Mouse (Mus musculus) limb, embryonic 12.5 days (tissue): ENCODE data around the gene Recql. TPM values are rescaled to one million over a fixed set of nuclear protein-coding genes. Genes with fewer than 3 reads are reported as not detected.

Source experiments
- ATAC-seq: fragments of 200-750 bp; cut with Nextera tagmentation; 2 replicates; pipeline ENCODE4 v1.8.0; 2017; ENCODE audit warnings: low read depth, moderate TSS enrichment; ENCODE audit not compliant: insufficient number of reproducible peaks, insufficient read depth, low FRiP score, low TSS enrichment
- H3K27ac ChIP-seq: fragments of 300-500 bp; sonication (generic); 2 replicates; pipeline ENCODE4 v1.5.1; 2016; ENCODE audit warnings: mild to moderate bottlenecking, moderate library complexity
- H3K27me3 ChIP-seq: fragments of 300-500 bp; sonication (generic); 2 replicates; pipeline ENCODE4 v1.6.1; 2016; ENCODE audit warnings: mild to moderate bottlenecking, moderate library complexity
- H3K36me3 ChIP-seq: fragments of 300-500 bp; sonication (generic); 2 replicates; pipeline ENCODE4 v1.6.1; 2016; ENCODE audit warnings: mild to moderate bottlenecking, moderate library complexity
- H3K4me1 ChIP-seq: fragments of 300-500 bp; sonication (generic); replicated peaks from 2 replicates; pipeline ENCODE4 v1.6.1; 2016
- H3K4me2 ChIP-seq: fragments of 300-500 bp; sonication (generic); 2 replicates; pipeline ENCODE4 v1.6.1; 2016; ENCODE audit warnings: mild to moderate bottlenecking, moderate library complexity
- H3K4me3 ChIP-seq: fragments of 300-500 bp; sonication (generic); replicated peaks from 2 replicates; pipeline ENCODE4 v1.5.1; 2016; ENCODE audit warnings: mild to moderate bottlenecking
- H3K9ac ChIP-seq: fragments of 300-500 bp; sonication (generic); replicated peaks from 2 replicates; pipeline ENCODE4 v1.6.1; 2016; ENCODE audit warnings: mild to moderate bottlenecking, moderate library complexity
- H3K9me3 ChIP-seq: fragments of 300-500 bp; sonication (generic); 2 replicates; pipeline ENCODE4 v1.6.1; 2016; ENCODE audit warnings: mild to moderate bottlenecking, moderate library complexity
- WGBS: fragments of 180-500 bp; shearing (Covaris S2); methylation state at CpG from one replicate; pipeline ENCODE4 v1.1.7; 2016; 5-methylcytosine and 5-hydroxymethylcytosine counted together
- polyA plus RNA-seq: library from polyadenylated mRNA; unstranded; fragments of >200 nt; fragmentation: Nextera tagmentation; extraction: Ambion mirVana; gene quantifications from 2 replicates; pipeline ENCODE4 v1.2.1, GENCODE M21; 2016

Recql gene
- polyA plus RNA-seq, 1 experiment from 2014 or later: 29.7 TPM

- 24% methylated on average over 8 of the region's 8 CpGs for WGBS
- Histone ChIP-seq H3K4me3 (peak overlapping the region; percentile 98), H3K36me3 (peaks cover under 1% of the 10 kb centered on the region; the same call in 1 of the 2 replicates), H3K4me2 (peak overlapping the region; percentile 68), H3K9ac (peak overlapping the region; percentile 88), H3K9me3 (no peaks in the 10 kb centered on the region), H3K27ac (no peak overlapping the region), H3K27me3 (no peaks in the 10 kb centered on the region), H3K4me1 (peaks cover 27% of the 10 kb centered on the region)
- no peak for ATAC-seq
Observed at GRCm38 (mm10) chr6:142387755-142388271, 926 bp upstream of the Recql start.

GRCm38 (mm10) chr6:142386285-142387010, 439 bp downstream of the Recql start:
- 6% methylated on average over 31 of the region's 31 CpGs for WGBS
- ATAC-seq: peak; percentile 69

GRCm38 (mm10) chr6:142384521-142384920, 2.4 kb downstream of the Recql start:
- H3K9ac ChIP-seq: no peak overlapping the region
- H3K4me3 ChIP-seq: no peak overlapping the region
- no peak overlapping the region for H3K27ac ChIP-seq
- ATAC-seq: no peak
- H3K27me3 ChIP-seq: no peaks in the 10 kb centered on the region; the same call in 1 of the 2 replicates
- 92% methylated on average over 9 of the region's 9 CpGs for WGBS
- no peak overlapping the region for H3K4me2 ChIP-seq
- no peaks in the 10 kb centered on the region for H3K36me3 ChIP-seq
- H3K9me3 ChIP-seq: no peaks in the 10 kb centered on the region
- H3K4me1 ChIP-seq: peaks cover 18% of the 10 kb centered on the region

More at GRCm38 (mm10) chr6:142386285-142387010, 439 bp downstream of the Recql start:
- peak overlapping the region; percentile 68 for H3K4me2 ChIP-seq
- no peaks in the 10 kb centered on the region for H3K9me3 ChIP-seq
- peak overlapping the region; percentile 98 for H3K4me3 ChIP-seq
- peak overlapping the region; percentile 48; the same call in 1 of the 2 replicates for H3K9ac ChIP-seq
- H3K4me1 ChIP-seq: peaks cover 21% of the 10 kb centered on the region
- H3K27me3 ChIP-seq: no peaks in the 10 kb centered on the region; the same call in 1 of the 2 replicates
- H3K36me3 ChIP-seq: no peaks in the 10 kb centered on the region
- H3K27ac ChIP-seq: no peak overlapping the region

DNA sequence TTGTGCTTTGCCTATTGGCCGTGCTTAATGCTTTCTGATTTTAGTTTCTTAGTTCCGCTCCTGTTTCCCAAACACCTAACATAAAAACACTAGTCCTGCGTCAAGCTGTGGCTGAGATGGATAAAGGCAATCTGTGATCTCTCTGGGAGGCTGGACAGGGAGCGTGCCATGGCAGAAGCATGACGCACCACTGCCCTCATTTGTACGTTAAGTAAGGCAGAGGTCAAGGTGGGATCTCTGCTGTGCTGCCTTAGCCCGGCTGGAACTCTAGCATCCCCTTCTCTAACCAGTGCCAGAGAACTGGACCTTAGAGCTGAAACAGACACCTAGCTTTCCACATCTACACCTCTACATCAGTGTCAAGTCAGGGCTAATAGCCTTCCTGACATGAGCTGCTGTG, 5.3 kb downstream of the Recql start:
- H3K27ac ChIP-seq: no peak overlapping the region
- 0 out of 2 replicates have a peak, but pooled peaks cover 6% of the 10 kb centered on the region for H3K4me1 ChIP-seq
- H3K27me3 ChIP-seq: no peaks in the 10 kb centered on the region; the same call in 1 of the 2 replicates
- H3K4me3 ChIP-seq: no peak overlapping the region
- WGBS: 95% methylated on average over 7 of the region's 7 CpGs
- H3K9me3 ChIP-seq: no peaks in the 10 kb centered on the region
- no peak overlapping the region for H3K9ac ChIP-seq
- peaks cover under 1% of the 10 kb centered on the region for H3K36me3 ChIP-seq
- no peak overlapping the region for H3K4me2 ChIP-seq
- no peak for ATAC-seq

GRCm38 (mm10) chr6:142379961-142380360, 6.9 kb downstream of the Recql start:
- Histone ChIP-seq H3K4me1 (no peaks in the 10 kb centered on the region), H3K4me3 (no peak overlapping the region), H3K27ac (no peak overlapping the region), H3K4me2 (no peak overlapping the region), H3K27me3 (no peaks in the 10 kb centered on the region; the same call in 1 of the 2 replicates), H3K36me3 (peaks cover 14% of the 10 kb centered on the region), H3K9me3 (no peaks in the 10 kb centered on the region), H3K9ac (no peak overlapping the region)
- ATAC-seq: no peak
- WGBS: 91% methylated on average over 6 of the region's 6 CpGs

DNA sequence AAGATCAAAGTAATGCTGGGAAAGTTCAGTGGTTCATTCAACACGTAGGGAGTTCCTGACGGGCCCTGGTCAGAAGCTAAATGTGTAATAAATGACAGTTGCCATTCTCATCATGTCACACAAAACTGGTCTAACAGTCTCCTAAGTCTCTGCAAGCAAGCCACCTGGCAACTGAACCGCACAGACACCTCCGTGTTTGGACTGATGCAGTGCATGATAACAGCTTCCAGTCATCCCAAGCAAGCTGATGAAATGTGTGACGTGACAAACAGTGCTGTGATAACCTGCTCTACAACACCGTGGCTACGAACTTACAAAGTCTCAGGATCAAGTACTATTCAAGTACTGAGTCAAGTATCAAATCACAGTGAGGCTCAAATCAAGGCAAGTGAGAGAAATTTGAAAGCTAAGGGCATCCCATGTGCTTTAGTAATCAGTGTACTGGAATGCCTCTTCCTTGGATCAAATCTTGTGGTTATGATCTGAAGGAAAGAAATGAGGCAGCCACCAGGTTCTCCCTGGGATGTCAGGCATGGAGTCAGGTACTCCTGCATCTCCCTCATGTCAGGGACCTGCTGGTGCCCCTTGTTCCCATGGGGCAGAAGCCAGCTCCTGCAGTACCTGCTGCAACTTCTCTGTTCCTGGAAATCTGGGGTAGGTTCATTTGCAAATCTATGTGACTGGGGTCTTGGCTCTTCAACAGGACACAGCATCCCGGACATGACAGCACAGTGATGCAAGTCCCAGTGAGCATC, 8.1 kb downstream of the Recql start:
- WGBS: 89% methylated on average over 8 of the region's 8 CpGs
- H3K9ac ChIP-seq: no peak overlapping the region
- no peaks in the 10 kb centered on the region for H3K4me1 ChIP-seq
- no peaks in the 10 kb centered on the region; the same call in 1 of the 2 replicates for H3K27me3 ChIP-seq
- H3K4me3 ChIP-seq: no peak overlapping the region
- peaks cover 25% of the 10 kb centered on the region for H3K36me3 ChIP-seq
- no peak overlapping the region for H3K27ac ChIP-seq
- H3K4me2 ChIP-seq: no peak overlapping the region
- H3K9me3 ChIP-seq: no peaks in the 10 kb centered on the region
- ATAC-seq: no peak

DNA sequence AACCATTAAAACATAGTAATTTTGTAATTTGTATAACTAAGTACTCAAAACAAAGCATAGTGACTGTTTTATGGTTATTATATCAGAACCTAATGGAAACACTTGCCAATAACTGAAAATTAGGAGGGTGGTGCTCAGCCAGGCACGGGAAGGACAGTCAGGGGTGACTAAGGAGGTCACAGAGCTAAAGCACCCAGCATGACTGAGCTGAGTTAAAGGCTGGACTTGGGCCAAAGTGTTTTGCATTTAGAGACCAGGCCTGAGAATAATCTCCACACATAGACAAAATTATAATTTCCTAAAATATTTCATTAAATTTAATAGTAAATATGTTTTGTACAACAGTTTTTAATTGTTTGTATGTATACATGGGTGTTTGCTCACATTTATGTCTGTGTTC, 9.8 kb downstream of the Recql start:
- H3K4me2 ChIP-seq: no peak overlapping the region
- H3K36me3 ChIP-seq: peaks cover 34% of the 10 kb centered on the region
- H3K27ac ChIP-seq: no peak overlapping the region
- H3K27me3 ChIP-seq: no peaks in the 10 kb centered on the region; the same call in 1 of the 2 replicates
- H3K4me1 ChIP-seq: no peaks in the 10 kb centered on the region
- H3K4me3 ChIP-seq: no peak overlapping the region
- no peak for ATAC-seq
- WGBS: 81% methylated on average over 1 of the region's 1 CpGs
- no peak overlapping the region for H3K9ac ChIP-seq
- H3K9me3 ChIP-seq: no peaks in the 10 kb centered on the region

GRCm38 (mm10) chr6:142369568-142369967, 17.3 kb downstream of the Recql start:
- 84% methylated on average over 3 of the region's 3 CpGs for WGBS
- no peak overlapping the region for H3K9ac ChIP-seq
- H3K4me1 ChIP-seq: no peaks in the 10 kb centered on the region
- no peaks in the 10 kb centered on the region for H3K27me3 ChIP-seq
- peaks cover 71% of the 10 kb centered on the region for H3K36me3 ChIP-seq
- H3K4me2 ChIP-seq: no peak overlapping the region
- no peak overlapping the region for H3K4me3 ChIP-seq
- no peak overlapping the region for H3K27ac ChIP-seq
- no peak for ATAC-seq
- no peaks in the 10 kb centered on the region for H3K9me3 ChIP-seq

DNA sequence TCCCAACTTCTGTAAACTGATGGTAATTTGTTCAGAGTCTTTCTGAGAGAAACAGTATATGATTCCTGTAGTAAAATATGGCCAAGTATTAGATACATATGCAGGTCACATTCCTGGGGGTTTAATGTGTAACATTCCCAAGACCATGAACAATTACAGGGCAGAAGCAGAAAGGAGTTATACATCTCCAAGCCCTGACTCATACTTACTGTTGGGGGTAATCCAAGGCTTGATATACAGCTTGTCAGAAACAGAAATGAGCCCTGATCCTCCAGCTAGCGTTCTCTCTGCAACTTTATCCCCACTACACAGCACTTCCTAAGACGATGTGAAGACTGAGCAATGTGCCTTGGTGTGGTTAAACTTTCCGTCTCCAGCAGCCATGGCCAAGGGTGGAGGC, 19.3 kb downstream of the Recql start:
- no peak for ATAC-seq
- no peaks in the 10 kb centered on the region for H3K27me3 ChIP-seq
- H3K4me2 ChIP-seq: no peak overlapping the region
- H3K4me1 ChIP-seq: no peaks in the 10 kb centered on the region
- H3K36me3 ChIP-seq: peaks cover 73% of the 10 kb centered on the region
- no peak overlapping the region for H3K27ac ChIP-seq
- H3K9me3 ChIP-seq: no peaks in the 10 kb centered on the region
- WGBS: 86% methylated on average over 3 of the region's 3 CpGs
- no peak overlapping the region for H3K4me3 ChIP-seq
- no peak overlapping the region for H3K9ac ChIP-seq

GRCm38 (mm10) chr6:142366473-142367018, 20.3 kb downstream of the Recql start:
- Histone ChIP-seq H3K27me3 (no peaks in the 10 kb centered on the region), H3K27ac (no peak overlapping the region), H3K36me3 (peaks cover 71% of the 10 kb centered on the region), H3K9ac (no peak overlapping the region), H3K4me1 (no peaks in the 10 kb centered on the region), H3K4me3 (no peak overlapping the region), H3K4me2 (no peak overlapping the region), H3K9me3 (no peaks in the 10 kb centered on the region)
- ATAC-seq: no peak
- 88% methylated on average over 10 of the region's 10 CpGs for WGBS
